Mouse (Mus musculus) ES-Bruce4 (cell line): ENCODE data around the gene Enc1.

Experiments
- CTCF ChIP-seq: IDR thresholded peaks from one replicate; pipeline ENCODE4 v1.8.1; 2011; ENCODE audit warnings: low read depth, low read length
- EP300 ChIP-seq: IDR thresholded peaks from 2 replicates; pipeline ENCODE4 v1.6.1; 2011; ENCODE audit warnings: low read depth, low read length; ENCODE audit not compliant: insufficient read depth
- POLR2A ChIP-seq: IDR thresholded peaks from one replicate; pipeline ENCODE4 v1.8.1; 2011; ENCODE audit warnings: low read length; ENCODE audit not compliant: insufficient read depth

GRCm38 (mm10) chr13:97208112-97208478 lies 32.8 kb upstream of the Enc1 start:
- TF ChIP-seq CTCF (no peak), POLR2A (no peak), EP300 (no peak)
